Mouse (Mus musculus): ENCODE measurements around the gene Psors1c2.
"Not testable (repeated sequence)": the region's sequence is repeated elsewhere in the genome, so short reads cannot be mapped to it uniquely, and the experiment has no call there.

Psors1c2 gene

DNA sequence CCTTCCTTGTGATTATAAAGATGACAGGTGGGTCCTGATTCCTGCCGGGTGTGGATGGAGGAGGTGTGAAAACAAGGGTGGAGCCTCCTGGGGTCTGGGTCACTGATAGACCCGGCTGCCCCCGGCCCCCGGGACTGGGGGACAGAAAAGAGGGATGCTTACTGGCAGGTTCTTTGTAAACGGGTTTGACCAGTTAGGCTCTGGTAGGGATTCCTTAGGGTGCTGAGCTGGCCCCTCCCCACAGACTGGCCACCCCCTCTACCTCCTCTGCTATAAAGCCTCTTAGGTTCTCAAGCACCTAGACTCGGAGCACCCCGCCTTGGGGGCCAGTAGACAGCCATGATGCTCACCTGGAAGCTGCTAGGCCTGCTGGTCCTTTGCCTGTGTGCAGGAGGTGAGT lies at the start of gene Psors1c2:
Gene Psors1c2 (plus strand): TSS at position 301 of the 400 bp plus-strand sequence.
- no peak for DNase-seq (ENCODE audit: low spot score in 2 of 2)

GRCm38 (mm10) chr17:35484066-35484465 lies 48.9 kb upstream of the Psors1c2 start:
- DNase-seq (ENCODE audit: low spot score in 2 of 2), result peak in 1 of 2 experiments; percentile 47

DNA sequence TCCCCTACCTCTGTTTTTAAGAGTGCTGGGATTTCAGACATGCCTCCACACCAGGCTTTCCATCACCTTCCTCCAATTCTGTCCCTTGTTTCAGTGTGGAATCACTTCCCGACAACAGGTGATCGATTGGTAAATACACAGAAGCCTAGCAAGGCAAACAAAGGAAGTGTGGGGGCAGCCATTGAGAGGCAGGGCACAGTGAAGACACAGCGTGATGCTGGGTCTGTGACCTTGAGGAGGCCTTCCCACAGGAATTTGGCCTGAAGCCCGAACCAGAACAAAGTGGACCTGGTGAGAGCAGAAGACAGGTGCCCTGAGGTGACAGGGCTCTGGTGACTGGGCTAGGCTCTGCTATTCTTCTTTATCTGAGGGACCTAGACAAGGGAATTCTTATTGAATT lies 47.3 kb upstream of the Psors1c2 start:
- no peak for DNase-seq (ENCODE audit: low spot score in 2 of 2)

GRCm38 (mm10) chr17:35486726-35487125 lies 46.3 kb upstream of the Psors1c2 start:
- DNase-seq (ENCODE audit: low spot score in 2 of 2), result no peak

DNA sequence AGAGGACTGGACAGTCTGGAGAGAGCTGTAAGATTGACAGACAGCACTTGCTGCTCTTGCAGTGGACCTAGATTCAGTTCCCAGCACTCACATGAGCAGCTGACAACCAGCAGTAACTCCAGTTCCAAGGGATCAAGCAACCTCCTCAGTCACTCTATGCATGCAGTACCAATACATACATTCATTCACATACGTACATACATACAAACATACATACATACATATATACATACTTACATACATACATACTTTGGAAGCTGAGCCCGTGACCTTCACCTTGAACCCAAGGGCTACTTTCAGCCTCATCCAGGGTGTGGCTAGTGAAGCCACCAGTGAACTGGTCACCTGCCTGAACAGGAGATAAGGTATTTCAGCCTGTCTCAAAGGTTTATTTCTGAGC lies 45.0 kb upstream of the Psors1c2 start:
- DNase-seq (ENCODE audit: low spot score in 2 of 2), result no peak

GRCm38 (mm10) chr17:35490320-35490719 lies 42.7 kb upstream of the Psors1c2 start:
- no peak for DNase-seq (ENCODE audit: low spot score in 2 of 2)

- no peak for DNase-seq (ENCODE audit: low spot score in 2 of 2)
Observed at GRCm38 (mm10) chr17:35497124-35497523, 35.9 kb upstream of the Psors1c2 start.

- DNase-seq (ENCODE audit: low spot score in 2 of 2), result no peak
Observed at GRCm38 (mm10) chr17:35502226-35502625, 30.8 kb upstream of the Psors1c2 start.

- DNase-seq (ENCODE audit: low spot score in 2 of 2), result no peak
Observed at GRCm38 (mm10) chr17:35502762-35503161, 30.2 kb upstream of the Psors1c2 start.

DNA sequence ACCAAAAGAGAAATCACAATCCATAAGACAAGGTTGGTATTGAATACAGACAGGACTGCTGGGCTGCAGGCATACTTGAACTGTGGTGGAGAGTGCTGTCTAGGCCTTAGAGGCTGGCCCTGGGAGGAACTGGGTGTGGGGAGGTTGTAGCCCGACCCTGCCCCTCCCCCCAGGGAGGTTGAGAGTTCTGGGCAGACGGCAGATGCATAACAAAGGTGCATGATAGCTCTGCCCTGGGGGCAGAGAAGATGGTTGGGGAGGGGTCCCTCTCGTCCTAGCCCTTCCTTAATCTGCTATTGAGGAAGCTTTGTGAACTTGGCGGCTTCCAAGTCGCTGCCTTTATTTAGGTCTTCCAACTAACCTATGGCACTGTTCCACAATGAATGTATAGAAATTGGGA lies 29.2 kb upstream of the Psors1c2 start:
- DNase-seq (ENCODE audit: low spot score in 2 of 2), result no peak

- DNase-seq (ENCODE audit: low spot score in 2 of 2), result no peak
Observed at GRCm38 (mm10) chr17:35504628-35505481, 28.1 kb upstream of the Psors1c2 start.

- DNase-seq (ENCODE audit: low spot score in 2 of 2), result no peak
Observed at GRCm38 (mm10) chr17:35505776-35506175, 27.2 kb upstream of the Psors1c2 start, which contains the start of gene Pou5f1. TSS of gene Pou5f1 (plus strand) at chr17:35506018.

DNA sequence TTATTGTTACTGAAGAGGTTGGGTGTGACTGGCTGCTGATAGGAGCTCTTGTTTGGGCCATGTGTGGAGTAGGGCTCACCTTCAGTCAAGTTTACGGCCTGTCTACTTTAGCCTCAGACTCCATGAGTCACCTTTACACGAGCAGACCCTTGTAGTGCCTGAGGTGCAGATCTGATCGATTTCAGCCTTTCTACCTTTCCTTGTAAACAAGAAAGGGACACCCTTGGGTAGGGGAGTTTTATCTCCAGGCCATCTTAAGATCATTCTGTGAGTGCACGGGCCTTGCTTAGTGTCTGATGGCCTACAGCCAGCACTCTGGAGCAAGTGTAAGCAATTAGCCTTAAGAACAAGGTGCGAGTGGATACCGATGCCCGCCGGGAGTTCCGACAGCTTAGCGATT lies 26.1 kb upstream of the Psors1c2 start:
- no peak for DNase-seq (ENCODE audit: low spot score in 2 of 2)

- no peak for DNase-seq (ENCODE audit: low spot score in 2 of 2)
Observed at GRCm38 (mm10) chr17:35507556-35508260, 25.3 kb upstream of the Psors1c2 start.

- DNase-seq (ENCODE audit: low spot score in 2 of 2), result not testable (repeated sequence)
Observed at GRCm38 (mm10) chr17:35508279-35508678, 24.7 kb upstream of the Psors1c2 start.

DNA sequence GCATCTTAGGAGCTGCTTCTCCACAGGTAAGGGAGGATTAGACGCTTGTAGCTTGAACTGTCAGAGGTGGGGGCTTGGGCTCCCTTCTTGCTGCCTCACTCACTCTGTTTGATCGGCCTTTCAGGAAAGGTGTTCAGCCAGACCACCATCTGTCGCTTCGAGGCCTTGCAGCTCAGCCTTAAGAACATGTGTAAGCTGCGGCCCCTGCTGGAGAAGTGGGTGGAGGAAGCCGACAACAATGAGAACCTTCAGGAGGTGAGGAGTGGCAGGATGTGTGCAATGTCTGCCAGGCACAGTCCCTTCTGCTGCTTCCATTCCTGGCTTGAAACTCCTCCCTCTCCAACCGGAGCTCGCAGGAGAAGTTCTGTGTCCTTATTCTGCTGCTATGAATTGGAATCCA lies 23.7 kb upstream of the Psors1c2 start:
- peak in 1 of 2 experiments; percentile 31 for DNase-seq (ENCODE audit: low spot score in 2 of 2)

- DNase-seq (ENCODE audit: low spot score in 2 of 2), result no peak
Observed at GRCm38 (mm10) chr17:35512916-35513626, 19.9 kb upstream of the Psors1c2 start.

DNA sequence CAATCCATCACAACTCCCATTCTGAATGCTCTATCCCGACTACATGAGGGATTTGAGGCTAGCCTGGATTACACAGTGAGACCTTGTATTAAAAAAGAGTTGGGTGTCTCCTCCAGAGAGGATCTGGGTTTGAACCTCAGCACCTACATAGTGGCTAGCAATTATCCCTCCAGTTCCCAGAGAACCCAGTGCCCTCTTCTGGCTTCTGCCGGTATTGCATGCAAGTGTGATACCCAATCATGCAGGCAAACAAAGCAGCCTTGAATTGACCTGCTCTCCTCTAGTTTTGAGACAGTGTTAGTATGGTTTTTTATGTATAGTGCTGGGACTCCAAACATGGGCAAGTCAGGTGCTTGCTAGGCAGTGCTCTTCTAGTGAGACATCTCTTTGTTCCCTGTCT lies 19.1 kb upstream of the Psors1c2 start:
- DNase-seq (ENCODE audit: low spot score in 2 of 2), result peak; percentile 69 to 81

- DNase-seq (ENCODE audit: low spot score in 2 of 2), result no peak
Observed at GRCm38 (mm10) chr17:35514756-35515155, 18.2 kb upstream of the Psors1c2 start.

DNA sequence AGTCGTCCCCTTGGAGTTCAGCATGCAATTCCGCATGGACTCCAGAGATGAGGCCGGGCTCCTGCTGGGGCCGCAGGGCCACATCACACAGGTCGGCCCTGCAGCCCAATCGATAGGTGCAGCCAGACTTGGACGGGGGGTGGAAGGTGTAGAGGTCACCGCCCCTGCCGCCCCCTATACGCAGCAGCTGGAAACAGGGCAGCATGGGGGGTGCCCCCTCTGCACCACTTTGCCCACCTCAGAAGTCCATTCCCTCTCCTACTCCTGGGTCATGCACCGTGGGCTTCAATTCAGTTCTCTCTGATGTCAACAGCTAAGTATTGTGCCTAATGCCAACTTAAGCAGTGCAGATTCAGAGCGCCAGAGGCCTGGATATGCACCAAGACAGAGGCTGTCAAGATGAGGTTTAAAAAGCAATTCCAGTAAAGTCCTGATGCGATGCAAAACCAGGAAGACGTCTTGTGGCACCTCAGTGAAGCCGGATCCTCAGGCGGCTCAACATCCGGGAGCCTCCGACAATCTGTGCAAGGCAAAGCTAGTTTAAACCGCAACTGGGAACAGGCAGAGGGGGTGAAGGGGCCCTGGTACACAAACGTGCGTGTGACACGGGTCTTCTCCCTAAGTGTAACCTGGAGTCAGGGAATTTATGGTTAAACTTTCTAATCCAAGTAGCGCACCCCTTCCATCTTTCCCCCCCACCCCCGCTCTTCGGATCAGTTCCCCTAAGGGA lies 16.9 kb upstream of the Psors1c2 start:
- no peak for DNase-seq (ENCODE audit: low spot score in 2 of 2)

GRCm38 (mm10) chr17:35516652-35517500 lies 16.1 kb upstream of the Psors1c2 start, which contains the start of the genes Tcf19 and Cchcr1:
TSS of gene Tcf19 (minus strand) at chr17:35516824.
TSS of gene Cchcr1 (plus strand) at chr17:35517100.
- DNase-seq (ENCODE audit: low spot score in 2 of 2), result peak; percentile 90 to 91
